Mouse (Mus musculus) limb, embryonic 11.5 days (tissue): Measurements from ENCODE around the gene Cd44. TPM values are rescaled to one million over a fixed set of nuclear protein-coding genes. Genes with fewer than 3 reads are reported as not detected.
A peak's percentile ranks its signal among the peaks of the same experiment; 100 is the strongest.

ENCODE experiments used
- ATAC-seq: fragments of 200-750 bp; cut with Nextera tagmentation; 2 replicates; pipeline ENCODE4 v1.8.0; 2017; ENCODE audit warnings: low read depth; ENCODE audit not compliant: insufficient number of reproducible peaks, low FRiP score, low TSS enrichment
- DNase-seq: peaks from one replicate; pipeline ENCODE4 v3.0.0-alpha.2; 2015; ENCODE audit warnings: low spot score
- H3K27ac ChIP-seq: fragments of 300-500 bp; sonication (generic); replicated peaks from 2 replicates; pipeline ENCODE4 v1.5.1; 2014; ENCODE audit warnings: low read depth, mild to moderate bottlenecking, low read length
- H3K27me3 ChIP-seq: fragments of 300-500 bp; sonication (generic); 2 replicates; pipeline ENCODE4 v1.6.1; 2014; ENCODE audit warnings: mild to moderate bottlenecking, low read length, mixed read lengths; ENCODE audit not compliant: control insufficient read depth, insufficient read depth
- H3K36me3 ChIP-seq: fragments of 300-500 bp; sonication (generic); 2 replicates; pipeline ENCODE4 v1.6.1; 2014; ENCODE audit warnings: mild to moderate bottlenecking, low read length, moderate library complexity, mixed read lengths; ENCODE audit not compliant: control insufficient read depth, insufficient read depth
- H3K4me1 ChIP-seq: fragments of 300-500 bp; sonication (generic); 2 replicates; pipeline ENCODE4 v1.6.1; 2014; ENCODE audit warnings: low read length, mixed read lengths; ENCODE audit not compliant: control insufficient read depth, insufficient read depth
- H3K4me2 ChIP-seq: fragments of 300-500 bp; sonication (generic); 2 replicates; pipeline ENCODE4 v1.6.1; 2014; ENCODE audit warnings: low read depth, mild to moderate bottlenecking, moderate library complexity; ENCODE audit not compliant: severe bottlenecking
- H3K4me3 ChIP-seq: fragments of 300-500 bp; sonication (generic); 2 replicates; pipeline ENCODE4 v1.5.1; 2014; ENCODE audit warnings: low read depth, low read length
- H3K9ac ChIP-seq: fragments of 300-500 bp; sonication (generic); 2 replicates; pipeline ENCODE4 v1.6.1; 2014; ENCODE audit warnings: mild to moderate bottlenecking, low read length
- H3K9me3 ChIP-seq: fragments of 300-500 bp; sonication (generic); 2 replicates; pipeline ENCODE4 v1.6.1; 2016; ENCODE audit warnings: low read length; ENCODE audit not compliant: control insufficient read depth
- WGBS: fragments of 180-500 bp; shearing (Covaris S2); extraction: QIAGEN DNeasy Blood & Tissue Kit; methylation state at CpG from one replicate; pipeline ENCODE4 v1.1.7; 2014; 5-methylcytosine and 5-hydroxymethylcytosine counted together
- polyA plus RNA-seq: library from polyadenylated mRNA; unstranded; fragments of >200 nt; fragmentation: Nextera tagmentation; extraction: Ambion mirVana; gene quantifications from 2 replicates; pipeline ENCODE4 v1.2.1, GENCODE M21; 2014

Gene Cd44
- polyA plus RNA-seq, 1 experiment from 2014 or later: 3.6 TPM

DNA sequence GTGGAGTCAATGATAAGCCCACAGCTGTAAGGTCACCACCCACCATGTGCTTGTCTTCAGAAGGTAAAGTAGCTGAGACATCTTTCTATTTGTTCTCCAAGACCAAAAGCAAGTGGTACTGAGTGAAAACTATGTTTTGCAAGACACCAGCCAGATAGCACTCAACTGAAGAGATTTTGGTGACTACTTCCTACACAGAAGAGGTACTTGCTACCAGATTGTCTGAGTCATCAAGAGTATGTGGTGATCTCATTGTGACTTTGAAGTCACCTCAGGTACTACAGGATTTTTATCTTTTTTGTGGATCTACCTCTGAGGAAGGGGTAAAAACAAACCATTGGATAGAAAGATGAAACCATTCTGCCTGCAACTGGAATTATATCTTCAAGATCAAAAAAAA, 69.9 kb downstream of the Cd44 start:
- H3K27ac ChIP-seq: no peak overlapping the region
- ATAC-seq: no peak
- no peak overlapping the region for H3K4me2 ChIP-seq
- no peak for DNase-seq
- H3K4me3 ChIP-seq: no peak overlapping the region
- H3K9ac ChIP-seq: no peak overlapping the region
- no peaks in the 10 kb centered on the region for H3K27me3 ChIP-seq
- H3K9me3 ChIP-seq: no peaks in the 10 kb centered on the region
- no peaks in the 10 kb centered on the region for H3K4me1 ChIP-seq
- H3K36me3 ChIP-seq: no peaks in the 10 kb centered on the region

GRCm38 (mm10) chr2:102829201-102829600, 72.3 kb downstream of the Cd44 start:
- ATAC-seq: no peak
- no peak overlapping the region for H3K9ac ChIP-seq
- 84% methylated on average over 3 of the region's 3 CpGs for WGBS

DNA sequence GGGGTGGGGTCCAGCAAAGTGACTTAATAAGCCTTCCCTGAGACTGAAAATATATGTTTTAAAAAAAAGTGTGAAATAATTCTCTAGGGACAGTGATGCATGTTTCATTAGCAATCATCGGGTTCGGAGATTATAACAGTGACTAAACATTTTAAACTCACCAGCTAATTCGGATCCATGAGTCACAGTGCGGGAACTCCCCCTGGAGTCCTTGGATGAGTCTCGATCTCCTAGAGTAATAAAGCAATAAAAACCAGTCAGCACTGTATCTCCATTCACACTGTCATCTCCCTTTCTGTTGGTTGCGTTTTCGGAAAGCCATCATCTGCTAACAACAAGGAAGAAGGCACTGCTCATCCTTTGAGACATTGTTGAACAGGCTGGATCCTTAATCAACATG, 73.1 kb downstream of the Cd44 start:
- Histone ChIP-seq H3K9me3 (no peaks in the 10 kb centered on the region), H3K4me1 (no peaks in the 10 kb centered on the region), H3K27ac (no peak overlapping the region), H3K9ac (no peak overlapping the region), H3K27me3 (no peaks in the 10 kb centered on the region), H3K4me2 (no peak overlapping the region), H3K36me3 (no peaks in the 10 kb centered on the region), H3K4me3 (no peak overlapping the region)
- DNase-seq: no peak
- no peak for ATAC-seq
- 61% methylated on average over 7 of the region's 7 CpGs for WGBS

More at GRCm38 (mm10) chr2:102829201-102829600, 72.3 kb downstream of the Cd44 start:
- no peaks in the 10 kb centered on the region for H3K27me3 ChIP-seq
- no peak overlapping the region for H3K4me3 ChIP-seq
- DNase-seq: no peak
- no peak overlapping the region for H3K27ac ChIP-seq
- no peaks in the 10 kb centered on the region for H3K9me3 ChIP-seq
- H3K4me2 ChIP-seq: no peak overlapping the region
- H3K36me3 ChIP-seq: no peaks in the 10 kb centered on the region
- H3K4me1 ChIP-seq: no peaks in the 10 kb centered on the region

- Histone ChIP-seq H3K4me1 (no peaks in the 10 kb centered on the region), H3K36me3 (no peaks in the 10 kb centered on the region), H3K27me3 (no peaks in the 10 kb centered on the region), H3K4me2 (no peak overlapping the region), H3K9ac (no peak overlapping the region), H3K27ac (no peak overlapping the region), H3K4me3 (no peak overlapping the region), H3K9me3 (no peaks in the 10 kb centered on the region)
- DNase-seq: no peak
- no peak for ATAC-seq
- 78% methylated on average over 1 of the region's 1 CpGs for WGBS
Measured at GRCm38 (mm10) chr2:102827841-102828240, 73.6 kb downstream of the Cd44 start.

DNA sequence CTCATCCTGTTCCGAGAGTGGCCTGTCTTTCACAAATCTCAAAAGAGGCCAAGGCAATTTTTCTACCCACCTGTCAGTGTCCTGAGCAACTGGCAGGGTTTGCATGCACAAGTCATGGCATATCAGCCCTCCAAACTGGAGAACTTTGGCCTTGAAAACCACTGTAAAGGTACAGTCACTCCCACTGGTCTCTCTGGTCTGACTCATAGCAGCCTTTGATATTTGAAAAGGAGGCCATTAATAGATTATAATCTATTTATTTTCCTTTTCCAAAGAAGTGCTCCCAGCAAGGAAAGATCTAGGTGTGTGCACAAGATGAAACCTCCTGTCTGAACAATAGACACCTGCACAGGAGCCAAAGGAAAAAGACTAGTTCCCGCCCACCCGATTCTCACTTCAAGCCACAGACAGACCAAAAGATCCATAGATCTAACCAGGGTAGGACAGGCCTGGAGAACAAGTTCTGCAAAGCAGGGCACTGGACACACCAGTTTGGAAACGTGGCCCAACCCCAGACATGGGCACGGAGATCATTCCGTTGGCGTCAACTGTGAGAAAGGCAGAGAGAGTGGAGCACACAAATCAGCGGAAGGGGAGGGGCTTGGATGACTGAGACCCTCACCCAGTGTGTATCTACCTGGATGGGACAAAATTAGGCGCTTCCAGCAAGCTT, 75.4 kb downstream of the Cd44 start:
- no peak overlapping the region for H3K4me2 ChIP-seq
- no peak overlapping the region for H3K9ac ChIP-seq
- H3K9me3 ChIP-seq: no peaks in the 10 kb centered on the region
- H3K4me3 ChIP-seq: no peak overlapping the region
- H3K27ac ChIP-seq: no peak overlapping the region
- H3K27me3 ChIP-seq: no peaks in the 10 kb centered on the region
- no peaks in the 10 kb centered on the region for H3K36me3 ChIP-seq
- WGBS: 89% methylated on average over 9 of the region's 9 CpGs
- no peaks in the 10 kb centered on the region for H3K4me1 ChIP-seq
- DNase-seq (no peak), ATAC-seq (no peak)

GRCm38 (mm10) chr2:102822036-102822435, 79.4 kb downstream of the Cd44 start:
- Histone ChIP-seq H3K4me1 (0 out of 2 replicates have a peak, but pooled peaks cover 2% of the 10 kb centered on the region), H3K4me2 (no peak overlapping the region), H3K27me3 (no peaks in the 10 kb centered on the region), H3K27ac (no peak overlapping the region), H3K4me3 (no peak overlapping the region), H3K36me3 (no peaks in the 10 kb centered on the region), H3K9me3 (no peaks in the 10 kb centered on the region), H3K9ac (no peak overlapping the region)
- 89% methylated on average over 6 of the region's 6 CpGs for WGBS
- ATAC-seq (no peak), DNase-seq (no peak)

GRCm38 (mm10) chr2:102820790-102821189, 80.7 kb downstream of the Cd44 start:
- H3K4me3 ChIP-seq: no peak overlapping the region
- no peak overlapping the region for H3K9ac ChIP-seq
- DNase-seq (peak; percentile 27), ATAC-seq (0 out of 2 replicates have a peak, but pooled peaks have one; percentile 63)
- peak overlapping the region; percentile 53; the same call in 1 of the 2 replicates for H3K27ac ChIP-seq
- no peak overlapping the region for H3K4me2 ChIP-seq
- no peaks in the 10 kb centered on the region for H3K9me3 ChIP-seq
- no peaks in the 10 kb centered on the region for H3K27me3 ChIP-seq
- 81% methylated on average over 8 of the region's 8 CpGs for WGBS
- 0 out of 2 replicates have a peak, but pooled peaks cover 2% of the 10 kb centered on the region for H3K4me1 ChIP-seq
- H3K36me3 ChIP-seq: no peaks in the 10 kb centered on the region

- no peak overlapping the region for H3K4me3 ChIP-seq
- H3K9me3 ChIP-seq: no peaks in the 10 kb centered on the region
- WGBS: 11% methylated on average over 5 of the region's 5 CpGs
- no peak overlapping the region for H3K4me2 ChIP-seq
- peak overlapping the region; percentile 53; the same call in 1 of the 2 replicates for H3K27ac ChIP-seq
- peak; percentile 86 for ATAC-seq
- H3K27me3 ChIP-seq: no peaks in the 10 kb centered on the region
- no peak overlapping the region for H3K9ac ChIP-seq
- DNase-seq: peak; percentile 77
- 0 out of 2 replicates have a peak, but pooled peaks cover 2% of the 10 kb centered on the region for H3K4me1 ChIP-seq
- no peaks in the 10 kb centered on the region for H3K36me3 ChIP-seq
Measured at GRCm38 (mm10) chr2:102820225-102820711, 81.2 kb downstream of the Cd44 start.
